Mouse (Mus musculus) cerebellum, adult 2 months (tissue): ENCODE measurements at regions not wholly inside any gene's neighbourhood (a gene's known extent, or its start where the extent isn't known, plus 50 kb on each side); places are given as distances from the start of the nearest gene placed in this dataset.

ENCODE experiments used
- CTCF ChIP-seq: fragments of 200-500 bp; IDR thresholded peaks from 2 replicates; pipeline ENCODE4 v1.5.1; 2011; ENCODE audit warnings: low read depth, mild to moderate bottlenecking, control low read depth, low read length, moderate library complexity, borderline replicate concordance; ENCODE audit not compliant: insufficient read depth
- POLR2A ChIP-seq: fragments of 200-500 bp; IDR thresholded peaks from 2 replicates; pipeline ENCODE4 v1.6.1; 2011; ENCODE audit warnings: low read length, control low read depth, borderline replicate concordance; ENCODE audit not compliant: insufficient read depth

DNA sequence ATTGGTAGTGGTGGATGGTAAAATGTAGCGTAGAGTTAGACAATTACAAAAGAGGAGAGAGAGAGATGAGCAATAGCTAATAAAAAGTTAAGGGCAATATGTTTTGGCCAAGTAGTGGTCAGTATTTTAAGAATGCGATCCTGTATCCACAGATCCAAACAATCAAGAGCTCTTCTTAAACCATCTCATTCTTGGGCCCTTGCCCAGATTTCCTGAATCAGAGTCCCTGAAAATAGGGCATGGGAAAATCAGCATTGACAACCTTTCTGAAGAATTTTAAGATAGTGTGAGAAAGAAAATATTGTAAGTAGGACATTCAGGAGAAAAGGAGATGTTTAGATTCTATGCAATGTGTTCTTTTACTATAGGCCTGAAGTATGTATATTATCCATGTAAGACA lies 81.4 kb upstream of the Dmac1 start:
- TF ChIP-seq POLR2A = no peak
- TF ChIP-seq CTCF = no peak
